Mouse (Mus musculus) hindbrain, embryonic 14.5 days (tissue): ENCODE measurements around the gene Gm11214. TPM values are rescaled to one million over a fixed set of nuclear protein-coding genes. Genes with fewer than 3 reads are reported as not detected.
A peak's percentile ranks its signal among the peaks of the same experiment; 100 is the strongest.

ENCODE experiments used
- ATAC-seq: fragments of 200-750 bp; cut with Nextera tagmentation; 2 replicates; pipeline ENCODE4 v1.8.0; 2017; ENCODE audit warnings: moderate number of reproducible peaks, mild to moderate bottlenecking, moderate TSS enrichment, moderate library complexity; ENCODE audit not compliant: low FRiP score
- DNase-seq: peaks from one replicate; pipeline ENCODE4 v3.0.0-alpha.2; 2015; ENCODE audit warnings: low spot score
- H3K27ac ChIP-seq: fragments of 300-500 bp; sonication (generic); 2 replicates; pipeline ENCODE4 v1.5.1; 2014; ENCODE audit warnings: mild to moderate bottlenecking, moderate library complexity
- H3K27me3 ChIP-seq: fragments of 300-500 bp; sonication (generic); 2 replicates; pipeline ENCODE4 v1.6.1; 2014; ENCODE audit warnings: mild to moderate bottlenecking, low read length, mixed read lengths; ENCODE audit not compliant: control insufficient read depth, insufficient read depth
- H3K36me3 ChIP-seq: fragments of 300-500 bp; sonication (generic); replicated peaks from 2 replicates; pipeline ENCODE4 v1.6.1; 2014; ENCODE audit not compliant: control insufficient read depth, insufficient read depth
- H3K4me1 ChIP-seq: fragments of 300-500 bp; sonication (generic); replicated peaks from 2 replicates; pipeline ENCODE4 v1.6.1; 2014; ENCODE audit warnings: antibody characterized with exemption, low read length, mixed read lengths; ENCODE audit not compliant: control insufficient read depth, insufficient read depth
- H3K4me2 ChIP-seq: fragments of 300-500 bp; sonication (generic); replicated peaks from 2 replicates; pipeline ENCODE4 v1.6.1; 2014; ENCODE audit warnings: mild to moderate bottlenecking, moderate library complexity
- H3K4me3 ChIP-seq: fragments of 300-500 bp; sonication (generic); replicated peaks from 2 replicates; pipeline ENCODE4 v1.5.1; 2014; ENCODE audit warnings: mild to moderate bottlenecking, low read length
- H3K9ac ChIP-seq: fragments of 300-500 bp; sonication (generic); 2 replicates; pipeline ENCODE4 v1.6.1; 2014
- H3K9me3 ChIP-seq: fragments of 300-500 bp; sonication (generic); 2 replicates; pipeline ENCODE4 v1.6.1; 2016; ENCODE audit warnings: low read length; ENCODE audit not compliant: control insufficient read depth
- WGBS: fragments of 180-500 bp; shearing (Covaris S2); extraction: QIAGEN DNeasy Blood & Tissue Kit; methylation state at CpG from one replicate; pipeline ENCODE4 v1.1.7; 2014; 5-methylcytosine and 5-hydroxymethylcytosine counted together
- polyA plus RNA-seq: library from polyadenylated mRNA; unstranded; fragments of >200 nt; fragmentation: Nextera tagmentation; extraction: Ambion mirVana; gene quantifications from 2 replicates; pipeline ENCODE4 v1.2.1, GENCODE M21; 2014

Gm11214 gene
- polyA plus RNA-seq, 1 experiment from 2014 or later = not detected

- Histone ChIP-seq H3K4me3 (no peak overlapping the region), H3K9me3 (no peaks in the 10 kb centered on the region), H3K36me3 (no peaks in the 10 kb centered on the region), H3K9ac (no peak overlapping the region), H3K4me1 (no peaks in the 10 kb centered on the region), H3K27ac (no peak overlapping the region), H3K4me2 (no peak overlapping the region), H3K27me3 (no peaks in the 10 kb centered on the region; the same call in 1 of the 2 replicates)
- ATAC-seq (no peak), DNase-seq (no peak)
- 73% methylated on average over 4 of the region's 4 CpGs for WGBS
These were observed 5.1 kb upstream of the Gm11214 start for GRCm38 (mm10) chr4:63668255-63668654.

- Histone ChIP-seq H3K4me1 (no peaks in the 10 kb centered on the region), H3K4me3 (no peak overlapping the region), H3K27ac (no peak overlapping the region), H3K36me3 (no peaks in the 10 kb centered on the region), H3K9ac (no peak overlapping the region), H3K27me3 (no peaks in the 10 kb centered on the region; the same call in 1 of the 2 replicates), H3K4me2 (no peak overlapping the region), H3K9me3 (no peaks in the 10 kb centered on the region)
- peak; percentile 40; the same call in 1 of the 2 replicates for ATAC-seq
- 44% methylated on average over 7 of the region's 7 CpGs for WGBS
- no peak for DNase-seq
These were observed 2.6 kb upstream of the Gm11214 start for GRCm38 (mm10) chr4:63665738-63666137.

GRCm38 (mm10) chr4:63661857-63662256 is 1.3 kb downstream of the Gm11214 start:
- Histone ChIP-seq H3K4me1 (no peaks in the 10 kb centered on the region), H3K4me2 (no peak overlapping the region), H3K9ac (no peak overlapping the region), H3K27ac (no peak overlapping the region), H3K36me3 (no peaks in the 10 kb centered on the region), H3K4me3 (no peak overlapping the region), H3K9me3 (no peaks in the 10 kb centered on the region), H3K27me3 (no peaks in the 10 kb centered on the region)
- ATAC-seq (no peak), DNase-seq (no peak)
- 38% methylated on average over 1 of the region's 1 CpGs for WGBS

- WGBS = 33% methylated on average over 1 of the region's 1 CpGs
- H3K9ac ChIP-seq = no peak overlapping the region
- H3K4me1 ChIP-seq = no peaks in the 10 kb centered on the region
- no peaks in the 10 kb centered on the region for H3K36me3 ChIP-seq
- ATAC-seq = no peak; the same call in 1 of the 2 replicates
- no peaks in the 10 kb centered on the region for H3K27me3 ChIP-seq
- H3K9me3 ChIP-seq = no peaks in the 10 kb centered on the region
- H3K4me3 ChIP-seq = no peak overlapping the region
- H3K4me2 ChIP-seq = no peak overlapping the region
- DNase-seq = no peak
- H3K27ac ChIP-seq = no peak overlapping the region
These were observed 1.8 kb downstream of the Gm11214 start for GRCm38 (mm10) chr4:63661426-63661825.

GRCm38 (mm10) chr4:63659775-63660174 is 3.4 kb downstream of the Gm11214 start:
- WGBS = 88% methylated on average over 1 of the region's 1 CpGs
- Histone ChIP-seq H3K4me1 (no peaks in the 10 kb centered on the region), H3K9ac (no peak overlapping the region), H3K9me3 (no peaks in the 10 kb centered on the region), H3K4me2 (no peak overlapping the region), H3K27ac (no peak overlapping the region), H3K27me3 (no peaks in the 10 kb centered on the region), H3K36me3 (no peaks in the 10 kb centered on the region), H3K4me3 (no peak overlapping the region)
- DNase-seq = no peak
- ATAC-seq = no peak

- Histone ChIP-seq H3K4me1 (no peaks in the 10 kb centered on the region), H3K9me3 (no peaks in the 10 kb centered on the region), H3K36me3 (no peaks in the 10 kb centered on the region), H3K4me3 (no peak overlapping the region), H3K4me2 (no peak overlapping the region), H3K27me3 (no peaks in the 10 kb centered on the region), H3K9ac (no peak overlapping the region), H3K27ac (no peak overlapping the region)
- DNase-seq (no peak), ATAC-seq (no peak)
- 28% methylated on average over 4 of the region's 4 CpGs for WGBS
These were observed 4.1 kb downstream of the Gm11214 start for GRCm38 (mm10) chr4:63659086-63659485.

GRCm38 (mm10) chr4:63654381-63654780 is 8.8 kb downstream of the Gm11214 start:
- 78% methylated on average over 1 of the region's 1 CpGs for WGBS
- Histone ChIP-seq H3K9ac (no peak overlapping the region), H3K4me1 (no peaks in the 10 kb centered on the region), H3K9me3 (no peaks in the 10 kb centered on the region), H3K4me2 (no peak overlapping the region), H3K27ac (no peak overlapping the region), H3K27me3 (no peaks in the 10 kb centered on the region), H3K36me3 (no peaks in the 10 kb centered on the region), H3K4me3 (no peak overlapping the region)
- DNase-seq (no peak), ATAC-seq (no peak)

GRCm38 (mm10) chr4:63643956-63644726 is 19.0 kb downstream of the Gm11214 start:
- H3K27me3 ChIP-seq = no peaks in the 10 kb centered on the region
- no peaks in the 10 kb centered on the region for H3K36me3 ChIP-seq
- no peak overlapping the region for H3K9ac ChIP-seq
- no peak for DNase-seq
- H3K4me2 ChIP-seq = no peak overlapping the region
- no peak overlapping the region for H3K27ac ChIP-seq
- H3K4me3 ChIP-seq = no peak overlapping the region
- ATAC-seq = no peak
- no peaks in the 10 kb centered on the region for H3K4me1 ChIP-seq
- H3K9me3 ChIP-seq = no peaks in the 10 kb centered on the region

- Histone ChIP-seq H3K9me3 (no peaks in the 10 kb centered on the region), H3K4me2 (no peak overlapping the region), H3K9ac (no peak overlapping the region), H3K36me3 (no peaks in the 10 kb centered on the region), H3K27me3 (no peaks in the 10 kb centered on the region), H3K27ac (no peak overlapping the region), H3K4me1 (no peaks in the 10 kb centered on the region), H3K4me3 (no peak overlapping the region)
- WGBS = 89% methylated on average over 2 of the region's 2 CpGs
- DNase-seq = no peak
- no peak for ATAC-seq
These were observed 23.3 kb downstream of the Gm11214 start for GRCm38 (mm10) chr4:63639842-63640241.

GRCm38 (mm10) chr4:63638603-63639002 is 24.6 kb downstream of the Gm11214 start:
- Histone ChIP-seq H3K27ac (no peak overlapping the region), H3K4me1 (no peaks in the 10 kb centered on the region), H3K9ac (no peak overlapping the region), H3K9me3 (no peaks in the 10 kb centered on the region), H3K4me3 (no peak overlapping the region), H3K27me3 (no peaks in the 10 kb centered on the region), H3K36me3 (no peaks in the 10 kb centered on the region), H3K4me2 (no peak overlapping the region)
- no peak for DNase-seq
- no peak for ATAC-seq
- whole genome bisulfite sequencing = 78% methylated on average over 1 of the region's 1 CpGs
